Mouse (Mus musculus) CH12.LX (cell line): ENCODE measurements around the gene Ythdf2. TPM values are rescaled to one million over a fixed set of nuclear protein-coding genes. Genes with fewer than 3 reads are reported as not detected.
A peak's percentile ranks its signal among the peaks of the same experiment; 100 is the strongest.

Experiments used
- DNase-seq: peaks from one replicate; pipeline ENCODE4 v3.0.0-alpha.2; 2013; ENCODE audit errors: extremely low read depth
- H3K27ac ChIP-seq: 2 replicates; pipeline ENCODE4 v1.5.1; 2012; ENCODE audit warnings: low read depth, mild to moderate bottlenecking, control low read depth, moderate library complexity; ENCODE audit not compliant: insufficient read depth
- H3K27me3 ChIP-seq: replicated peaks from 2 replicates; pipeline ENCODE3; 2012; ENCODE audit warnings: inconsistent platforms
- H3K36me3 ChIP-seq, 2 experiments: replicated peaks in 1 of 2; 2 replicates each; pipeline versions ENCODE3 to v1.6.1; 2012; ENCODE audit warnings: inconsistent platforms in 1 of 2, low read length in 1 of 2, mild to moderate bottlenecking in 1 of 2, mixed read lengths in 1 of 2, moderate library complexity in 1 of 2; ENCODE audit not compliant: control insufficient read depth in 1 of 2, insufficient read depth in 1 of 2
- H3K4me1 ChIP-seq, 2 experiments: 2 replicates each; pipeline ENCODE4 v1.6.1; 2012; ENCODE audit warnings: inconsistent platforms in 1 of 2, moderate library complexity in 1 of 2; ENCODE audit not compliant: insufficient read depth in 2 of 2, control insufficient read depth in 1 of 2
- H3K4me2 ChIP-seq: 2 replicates; pipeline ENCODE4 v1.6.1; 2012; ENCODE audit warnings: low read depth, mild to moderate bottlenecking, control low read depth; ENCODE audit not compliant: poor library complexity, insufficient read depth, severe bottlenecking
- H3K4me3 ChIP-seq, 3 experiments: fragments of 150-350 bp in 1 of 3; sonication (generic) in 1 of 3; replicated peaks in 1 of 3; 2 replicates each; pipeline versions ENCODE3 to v1.5.1; 2011 to 2012; ENCODE audit warnings: low read depth in 2 of 3, low read length in 2 of 3, mild to moderate bottlenecking in 2 of 3, moderate library complexity in 2 of 3, control low read depth in 1 of 3, improper control_type of control experiment in 1 of 3, inconsistent platforms in 1 of 3, mixed read lengths in 1 of 3; ENCODE audit not compliant: poor library complexity in 1 of 3
- H3K79me2 ChIP-seq: replicated peaks from 2 replicates; pipeline ENCODE4 v1.6.1; 2012; ENCODE audit warnings: mild to moderate bottlenecking, moderate library complexity; ENCODE audit not compliant: control insufficient read depth, poor library complexity, insufficient read depth, severe bottlenecking; ENCODE audit errors: extremely low read depth
- H3K9ac ChIP-seq: 2 replicates; pipeline ENCODE4 v1.6.1; 2012; ENCODE audit warnings: low read depth, mild to moderate bottlenecking, control low read depth, moderate library complexity; ENCODE audit not compliant: insufficient read depth
- H3K9me3 ChIP-seq: replicated peaks from 2 replicates; pipeline ENCODE3; 2012; ENCODE audit warnings: low read length, inconsistent platforms, mixed read lengths
- BHLHE40 ChIP-seq: IDR thresholded peaks from 2 replicates; pipeline ENCODE4 v1.6.1; 2011; ENCODE audit warnings: mild to moderate bottlenecking, low read depth, low read length, improper control_type of control experiment
- CHD1 ChIP-seq: IDR thresholded peaks from 2 replicates; pipeline ENCODE4 v1.6.1; 2012; ENCODE audit warnings: low read depth, low read length, improper control_type of control experiment, inconsistent platforms
- CHD2 ChIP-seq: IDR thresholded peaks from 2 replicates; pipeline ENCODE4 v1.6.1; 2011; ENCODE audit warnings: low read length, improper control_type of control experiment
- CTCF ChIP-seq, 2 experiments: IDR thresholded peaks in 1 of 2; conservative IDR thresholded peaks in 1 of 2; 2 replicates each; pipeline ENCODE4 v1.5.1; 2011 to 2012; ENCODE audit warnings: low read depth in 2 of 2, low read length in 2 of 2, improper control_type of control experiment in 1 of 2, inconsistent platforms in 1 of 2, mild to moderate bottlenecking in 1 of 2, moderate library complexity in 1 of 2
- E2F4 ChIP-seq: IDR thresholded peaks from 2 replicates; pipeline ENCODE4 v1.6.1; 2011; ENCODE audit warnings: low read depth, low read length, improper control_type of control experiment; ENCODE audit not compliant: insufficient replicate concordance
- EP300 ChIP-seq: IDR thresholded peaks from 2 replicates; pipeline ENCODE4 v1.6.1; 2011; ENCODE audit warnings: low read length, improper control_type of control experiment
- ETS1 ChIP-seq: conservative IDR thresholded peaks from 2 replicates; pipeline ENCODE4 v1.6.1; 2012; ENCODE audit warnings: low read depth, mild to moderate bottlenecking, inconsistent platforms, low read length, improper control_type of control experiment, moderate library complexity
- GABPA ChIP-seq: IDR thresholded peaks from 2 replicates; pipeline ENCODE4 v1.6.1; 2012; ENCODE audit warnings: low read depth, low read length, improper control_type of control experiment, inconsistent platforms; ENCODE audit not compliant: insufficient replicate concordance
- HCFC1 ChIP-seq: IDR thresholded peaks from 2 replicates; pipeline ENCODE4 v1.6.1; 2012; ENCODE audit warnings: low read depth, mild to moderate bottlenecking, inconsistent platforms, low read length, improper control_type of control experiment
- JUN ChIP-seq: IDR thresholded peaks from 2 replicates; pipeline ENCODE4 v1.6.1; 2011; ENCODE audit warnings: low read depth, mild to moderate bottlenecking, low read length, improper control_type of control experiment, moderate library complexity; ENCODE audit not compliant: insufficient read depth
- KAT2A ChIP-seq: IDR thresholded peaks from 2 replicates; pipeline ENCODE4 v1.6.1; 2012; ENCODE audit warnings: low read length, improper control_type of control experiment, inconsistent platforms; ENCODE audit not compliant: insufficient replicate concordance
- MAZ ChIP-seq: IDR thresholded peaks from 2 replicates; pipeline ENCODE4 v1.6.1; 2012; ENCODE audit warnings: low read depth, mild to moderate bottlenecking, inconsistent platforms, low read length, improper control_type of control experiment, moderate library complexity
- MEF2A ChIP-seq: IDR thresholded peaks from 2 replicates; pipeline ENCODE4 v1.6.1; 2014; ENCODE audit warnings: low read depth, mild to moderate bottlenecking, inconsistent platforms, low read length, improper control_type of control experiment, borderline replicate concordance
- MXI1 ChIP-seq: IDR thresholded peaks from 2 replicates; pipeline ENCODE4 v1.6.1; 2011; ENCODE audit warnings: mild to moderate bottlenecking, low read depth, low read length, improper control_type of control experiment
- NELFE ChIP-seq: IDR thresholded peaks from 2 replicates; pipeline ENCODE4 v1.6.1; 2011; ENCODE audit warnings: low read depth, low read length, improper control_type of control experiment
- NRF1 ChIP-seq: IDR thresholded peaks from 2 replicates; pipeline ENCODE4 v1.6.1; 2014; ENCODE audit warnings: low read depth, mild to moderate bottlenecking, inconsistent platforms, low read length, improper control_type of control experiment, moderate library complexity
- PAX5 ChIP-seq: IDR thresholded peaks from 2 replicates; pipeline ENCODE4 v1.6.1; 2012; ENCODE audit warnings: low read length, inconsistent platforms, mixed read lengths
- POLR2A ChIP-seq: IDR thresholded peaks from 2 replicates; pipeline ENCODE4 v1.6.1; 2011; ENCODE audit warnings: low read depth, mild to moderate bottlenecking, improper control_type of control experiment, low read length
- RAD21 ChIP-seq: IDR thresholded peaks from 2 replicates; pipeline ENCODE4 v1.6.1; 2011; ENCODE audit warnings: low read depth, mild to moderate bottlenecking, low read length, improper control_type of control experiment, moderate library complexity
- SIN3A ChIP-seq: IDR thresholded peaks from 2 replicates; pipeline ENCODE4 v1.6.1; 2012; ENCODE audit warnings: low read length, improper control_type of control experiment, inconsistent platforms
- SMC3 ChIP-seq: IDR thresholded peaks from 2 replicates; pipeline ENCODE4 v1.6.1; 2011; ENCODE audit warnings: low read depth, low read length, improper control_type of control experiment
- UBTF ChIP-seq: IDR thresholded peaks from 2 replicates; pipeline ENCODE4 v1.6.1; 2012; ENCODE audit warnings: low read depth, mild to moderate bottlenecking, inconsistent platforms, low read length, improper control_type of control experiment, moderate library complexity
- USF1 ChIP-seq: IDR thresholded peaks from 2 replicates; pipeline ENCODE4 v1.6.1; 2014; ENCODE audit warnings: low read depth, mild to moderate bottlenecking, inconsistent platforms, low read length, improper control_type of control experiment
- USF2 ChIP-seq: conservative IDR thresholded peaks from 2 replicates; pipeline ENCODE4 v1.6.1; 2011; ENCODE audit warnings: low read depth, low read length, improper control_type of control experiment
- ZKSCAN1 ChIP-seq: IDR thresholded peaks from 2 replicates; pipeline ENCODE4 v1.6.1; 2012; ENCODE audit warnings: low read depth, inconsistent platforms, low read length, improper control_type of control experiment, borderline replicate concordance
- ZMIZ1 ChIP-seq: IDR thresholded peaks from 2 replicates; pipeline ENCODE4 v1.6.1; 2012; ENCODE audit warnings: low read depth, mild to moderate bottlenecking, inconsistent platforms, low read length, improper control_type of control experiment
- dilution Hi-C: fragments of 300-500 bp; cut with MboI; formaldehyde crosslinking; loops from 2 replicates; pipeline ENCODE4 v1.14.3; 2020; ENCODE audit warnings: low sequenced_read_pairs; ENCODE audit not compliant: extremely low pct_unique_long_range_greater_than_20kb, extremely low pct_ligation_motif_present
- in situ Hi-C: fragments of 300-500 bp; cut with MboI; formaldehyde crosslinking; loops from 3 replicates; pipeline ENCODE4 v1.14.3; 2019; ENCODE audit warnings: low sequenced_read_pairs, low pct_ligation_motif_present, low pct_unique_long_range_greater_than_20kb, mixed read lengths
- polyA plus RNA-seq: library from polyadenylated mRNA; unstranded; fragments of >175 nt; gene quantifications from 2 replicates; pipeline ENCODE4 v1.2.1, GENCODE M21; 2012; ENCODE audit warnings: low read depth; ENCODE audit not compliant: insufficient read length
- total RNA-seq, 2 experiments: library from RNA; depleted of rRNA; stranded (reverse); fragments of 300-350 nt in 1 of 2; fragments of >200 nt in 1 of 2; gene quantifications; 2 replicates each; pipeline ENCODE4 v1.2.3; 2012 to 2014

Ythdf2 gene
- total and polyA plus RNA-seq, 3 experiments: 51.6 to 78.3 (median 56.5) TPM

DNA sequence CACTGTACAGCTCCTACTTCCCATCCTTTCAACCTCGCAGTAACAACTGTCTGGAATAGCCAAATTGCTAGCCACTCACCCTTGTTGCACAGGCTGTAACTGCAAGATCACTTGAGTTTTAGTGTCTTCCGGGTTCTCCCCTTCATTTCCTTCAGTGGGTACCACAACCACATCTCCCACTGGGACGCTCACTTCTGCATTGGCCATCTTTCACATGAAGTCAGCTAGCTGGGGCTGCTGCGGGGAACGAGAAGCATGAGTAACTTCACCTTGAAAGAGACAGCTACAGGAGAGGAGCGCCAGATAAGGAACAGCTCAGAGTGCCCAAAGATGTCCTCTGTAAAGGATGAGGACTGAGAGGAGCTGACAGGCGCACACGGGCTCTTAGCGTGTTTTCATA is 39.5 kb upstream of the Ythdf2 start (continued):
- TF ChIP-seq CHD2 (no peak), ZMIZ1 (no peak), GABPA (no peak), CTCF (conservative IDR thresholded peaks at IDR 0.05 in 1 of 2, IDR thresholded peaks at IDR 0.05 in 1 of 2; ENCODE audit: low read depth in 2 of 2, low read length in 2 of 2) (no peak), NRF1 (no peak), PAX5 (no peak), HCFC1 (no peak), BHLHE40 (peak; percentile 43), ZKSCAN1 (no peak), SMC3 (no peak), MAZ (no peak), JUN (no peak), ETS1 (peak; percentile 36; the same call in 1 of the 2 replicates), MEF2A (no peak), MXI1 (no peak)

DNA sequence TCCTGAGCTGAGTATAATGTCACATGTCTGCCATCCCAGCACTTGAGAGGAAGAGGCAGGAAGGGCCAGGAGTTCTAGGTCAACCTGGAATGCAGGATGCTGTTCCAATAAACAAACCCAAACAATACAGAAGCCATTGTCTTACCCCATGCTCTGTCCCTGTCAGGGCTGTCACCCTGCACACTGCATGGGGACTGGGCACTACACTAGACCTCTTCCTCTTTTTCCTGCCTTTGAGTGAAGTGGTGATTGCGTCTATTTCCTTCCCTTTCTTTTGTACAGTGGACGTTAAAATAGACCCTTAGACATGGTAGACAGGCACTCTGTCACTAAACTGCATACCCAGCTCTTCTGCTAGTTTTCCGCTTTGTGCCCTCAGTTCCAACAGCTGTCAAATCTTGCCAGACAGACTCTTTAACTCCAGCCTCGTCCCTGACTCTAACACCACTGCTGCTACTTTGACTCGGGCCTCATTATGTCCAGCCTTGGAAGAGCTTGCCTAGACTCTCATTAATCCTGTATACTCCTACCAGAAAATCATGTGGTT is 35.4 kb upstream of the Ythdf2 start:
- Histone ChIP-seq H3K9me3 (no peaks in the 10 kb centered on the region), H3K79me2 (no peaks in the 10 kb centered on the region; the same call in 1 of the 2 replicates), H3K4me2 (no peak overlapping the region), H3K27ac (no peak overlapping the region), H3K27me3 (no peaks in the 10 kb centered on the region)
- TF ChIP-seq CHD1 (no peak), BHLHE40 (no peak), ZMIZ1 (no peak), MAZ (no peak), E2F4 (no peak), NELFE (no peak), SMC3 (no peak), HCFC1 (no peak), GABPA (no peak), USF1 (no peak), SIN3A (no peak)
- TF ChIP-seq, all 38 proteins: peak for 0
- in situ Hi-C loops: no loop called here
- H3K36me3 ChIP-seq: peaks cover 22 to 59% of the 10 kb centered on the region in 2 experiments
- no peak overlapping the region for H3K9ac ChIP-seq
- no peak overlapping the region for H3K4me3 ChIP-seq
- peaks cover 7 to 36% of the 10 kb centered on the region in 2 experiments; a peak in 3 of 4 replicates for H3K4me1 ChIP-seq
- dilution Hi-C loops: no loop called here
- no peak for DNase-seq

DNA sequence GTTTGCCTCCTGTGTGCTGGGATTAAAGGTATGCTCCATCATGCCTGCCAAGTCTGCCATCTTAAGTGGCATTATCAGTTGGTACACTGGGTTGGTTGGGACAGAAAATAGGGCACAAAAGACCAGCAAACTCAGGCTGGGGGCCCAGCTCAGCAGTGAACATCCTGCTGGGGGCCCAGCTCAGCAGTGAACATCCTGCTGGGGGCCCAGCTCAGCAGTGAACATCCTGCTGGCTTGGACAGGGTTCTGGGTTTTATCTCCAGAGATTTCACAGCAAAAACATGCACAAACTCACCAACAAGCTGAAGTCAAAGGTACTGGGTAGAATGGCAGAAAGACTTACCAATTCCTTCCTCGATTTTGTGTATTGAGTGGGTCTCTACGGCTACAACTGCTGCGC is 33.5 kb upstream of the Ythdf2 start:
- no peaks in the 10 kb centered on the region; the same call in 1 of the 2 replicates for H3K79me2 ChIP-seq
- H3K9me3 ChIP-seq: no peaks in the 10 kb centered on the region
- dilution Hi-C loops (no loop called here), in situ Hi-C loops (no loop called here)
- no peak overlapping the region for H3K9ac ChIP-seq
- H3K27me3 ChIP-seq: no peaks in the 10 kb centered on the region
- DNase-seq: no peak
- no peak for TF ChIP-seq USF1
- no peak for TF ChIP-seq BHLHE40
- TF ChIP-seq EP300: no peak
- no peak for TF ChIP-seq MEF2A
- no peak for TF ChIP-seq MAZ
- no peak for TF ChIP-seq UBTF
- TF ChIP-seq GABPA: no peak
- TF ChIP-seq CTCF (conservative IDR thresholded peaks at IDR 0.05 in 1 of 2, IDR thresholded peaks at IDR 0.05 in 1 of 2; ENCODE audit: low read depth in 2 of 2, low read length in 2 of 2): no peak
- TF ChIP-seq HCFC1: no peak
- no peak for TF ChIP-seq RAD21
- TF ChIP-seq SIN3A: no peak
- TF ChIP-seq USF2: no peak
- no peak for TF ChIP-seq KAT2A
- no peak for TF ChIP-seq JUN
- no peak for TF ChIP-seq POLR2A
- no peak for TF ChIP-seq CHD2
- H3K36me3 ChIP-seq: peaks cover 27 to 66% of the 10 kb centered on the region in 2 experiments
- no peak overlapping the region for H3K4me2 ChIP-seq
- no peak overlapping the region for H3K4me3 ChIP-seq
- H3K4me1 ChIP-seq: peaks cover 0 to 19% of the 10 kb centered on the region in 2 experiments; a peak in 2 of 4 replicates
- no peak overlapping the region for H3K27ac ChIP-seq
